Mouse (Mus musculus): ENCODE results near the gene Mdm2. TPM values are rescaled to one million over a fixed set of nuclear protein-coding genes. Genes with fewer than 3 reads are reported as not detected.

The Mdm2 gene
- total RNA-seq, 2 experiments from 2014 or later, result 53.4 to 57.5 TPM

GRCm38 (mm10) chr10:117677494-117678236 lies 32.9 kb downstream of the Mdm2 start:
- DNase-seq (ENCODE audit: low spot score in 2 of 2), result no peak
- intact Hi-C loops (cut with DNase I), result loop anchor here (1.0 to 5.0 kb wide), 5 partner anchors 105 to 450 kb away; no protein-coding TSS in a partner anchor

- intact Hi-C loops (cut with DNase I), result loop anchor here (1.0 to 5.0 kb wide), 5 partner anchors 104 to 449 kb away; no protein-coding TSS in a partner anchor
- DNase-seq (ENCODE audit: low spot score in 2 of 2), result peak; percentile 59 to 61
Measured at GRCm38 (mm10) chr10:117676644-117677313, 33.8 kb downstream of the Mdm2 start.

GRCm38 (mm10) chr10:117676036-117676643 lies 34.4 kb downstream of the Mdm2 start:
- intact Hi-C loops (cut with DNase I), result loop anchor here (2.0 to 5.0 kb wide), 4 partner anchors 104 to 449 kb away; no protein-coding TSS in a partner anchor
- DNase-seq (ENCODE audit: low spot score in 2 of 2), result peak; percentile 70 to 81

- peak; percentile 79 to 87 for DNase-seq (ENCODE audit: low spot score in 2 of 2)
- intact Hi-C loops (cut with DNase I), result loop anchor here (2.0 to 5.0 kb wide), 4 partner anchors 103 to 448 kb away; no protein-coding TSS in a partner anchor
Measured at GRCm38 (mm10) chr10:117675096-117676035, 35.2 kb downstream of the Mdm2 start.

GRCm38 (mm10) chr10:117674359-117675019 lies 36.1 kb downstream of the Mdm2 start:
- intact Hi-C loops (cut with DNase I), result loop anchor here (5.0 kb wide), 3 partner anchors 102 to 447 kb away; no protein-coding TSS in a partner anchor

GRCm38 (mm10) chr10:117673913-117674312 lies 36.6 kb downstream of the Mdm2 start:
- DNase-seq (ENCODE audit: low spot score in 2 of 2), result no peak
- intact Hi-C loops (cut with DNase I), result no loop called here

More at GRCm38 (mm10) chr10:117674359-117675019, 36.1 kb downstream of the Mdm2 start:
- DNase-seq (ENCODE audit: low spot score in 2 of 2), result no peak

- intact Hi-C loops (cut with DNase I), result no loop called here
- peak; percentile 19 to 47 for DNase-seq (ENCODE audit: low spot score in 2 of 2)
Measured at GRCm38 (mm10) chr10:117672693-117673092, 37.9 kb downstream of the Mdm2 start.

- no peak for DNase-seq (ENCODE audit: low spot score in 2 of 2)
- intact Hi-C loops (cut with DNase I), result no loop called here
Measured at GRCm38 (mm10) chr10:117671930-117672666, 38.5 kb downstream of the Mdm2 start.

- no peak for DNase-seq (ENCODE audit: low spot score in 2 of 2)
- intact Hi-C loops (cut with DNase I), result no loop called here
Measured at GRCm38 (mm10) chr10:117671266-117671665, 39.3 kb downstream of the Mdm2 start.

- intact Hi-C loops (cut with DNase I), result no loop called here
- no peak for DNase-seq (ENCODE audit: low spot score in 2 of 2)
Measured at GRCm38 (mm10) chr10:117670791-117671190, 39.8 kb downstream of the Mdm2 start.

GRCm38 (mm10) chr10:117670092-117670491 lies 40.5 kb downstream of the Mdm2 start:
- intact Hi-C loops (cut with DNase I), result no loop called here
- no peak for DNase-seq (ENCODE audit: low spot score in 2 of 2)

- DNase-seq (ENCODE audit: low spot score in 2 of 2), result no peak
- intact Hi-C loops (cut with DNase I), result no loop called here
Measured at GRCm38 (mm10) chr10:117669449-117670090, 41.0 kb downstream of the Mdm2 start.

GRCm38 (mm10) chr10:117668546-117669300 lies 41.8 kb downstream of the Mdm2 start:
- DNase-seq (ENCODE audit: low spot score in 2 of 2), result no peak
- intact Hi-C loops (cut with DNase I), result no loop called here

- intact Hi-C loops (cut with DNase I), result no loop called here
- DNase-seq (ENCODE audit: low spot score in 2 of 2), result no peak
Measured at GRCm38 (mm10) chr10:117667663-117668507, 42.7 kb downstream of the Mdm2 start.

GRCm38 (mm10) chr10:117666947-117667630 lies 43.5 kb downstream of the Mdm2 start:
- DNase-seq (ENCODE audit: low spot score in 2 of 2), result no peak
- intact Hi-C loops (cut with DNase I), result no loop called here

Measured in left cerebral cortex, postnatal 25 days (tissue).